Mouse (Mus musculus) embryonic facial prominence, embryonic 13.5 days (tissue): Measurements from ENCODE around the gene Ube2k. TPM values are rescaled to one million over a fixed set of nuclear protein-coding genes. Genes with fewer than 3 reads are reported as not detected.

ENCODE experiments used
- ATAC-seq: fragments of 200-750 bp; cut with Nextera tagmentation; 2 replicates; pipeline ENCODE4 v1.8.0; 2017; ENCODE audit warnings: low read depth; ENCODE audit not compliant: insufficient number of reproducible peaks, insufficient read depth, low FRiP score, low TSS enrichment
- H3K27ac ChIP-seq: fragments of 300-500 bp; sonication (generic); 2 replicates; pipeline ENCODE4 v1.5.1; 2015; ENCODE audit warnings: moderate library complexity, mild to moderate bottlenecking, inconsistent platforms
- H3K27me3 ChIP-seq: fragments of 300-500 bp; sonication (generic); 2 replicates; pipeline ENCODE4 v1.6.1; 2015; ENCODE audit warnings: mild to moderate bottlenecking, inconsistent platforms
- H3K36me3 ChIP-seq: fragments of 300-500 bp; sonication (generic); 2 replicates; pipeline ENCODE4 v1.6.1; 2015; ENCODE audit warnings: mild to moderate bottlenecking, inconsistent platforms
- H3K4me1 ChIP-seq: fragments of 300-500 bp; sonication (generic); 2 replicates; pipeline ENCODE4 v1.6.1; 2015; ENCODE audit warnings: inconsistent platforms
- H3K4me2 ChIP-seq: fragments of 300-500 bp; sonication (generic); 2 replicates; pipeline ENCODE4 v1.6.1; 2015; ENCODE audit warnings: moderate library complexity, mild to moderate bottlenecking, inconsistent platforms
- H3K4me3 ChIP-seq: fragments of 300-500 bp; sonication (generic); 2 replicates; pipeline ENCODE4 v1.5.1; 2015; ENCODE audit warnings: mild to moderate bottlenecking, inconsistent platforms
- H3K9ac ChIP-seq: fragments of 300-500 bp; sonication (generic); 2 replicates; pipeline ENCODE4 v1.6.1; 2015; ENCODE audit warnings: mild to moderate bottlenecking, inconsistent platforms
- H3K9me3 ChIP-seq: fragments of 300-500 bp; sonication (generic); 2 replicates; pipeline ENCODE4 v1.6.1; 2016; ENCODE audit warnings: inconsistent platforms
- WGBS: fragments of 180-500 bp; shearing (Covaris S2); methylation state at CpG from one replicate; pipeline ENCODE4 v1.1.7; 2015; ENCODE audit warnings: mixed read lengths; 5-methylcytosine and 5-hydroxymethylcytosine counted together
- polyA plus RNA-seq: library from polyadenylated mRNA; unstranded; fragments of >200 nt; fragmentation: Nextera tagmentation; extraction: Ambion mirVana; gene quantifications from 2 replicates; pipeline ENCODE4 v1.2.1, GENCODE M21; 2015

Ube2k gene
- polyA plus RNA-seq, 1 experiment from 2014 or later: 207 TPM

- no peak overlapping the region for H3K27ac ChIP-seq
- no peak overlapping the region for H3K4me3 ChIP-seq
- no peak overlapping the region for H3K4me2 ChIP-seq
- WGBS: 74% methylated on average over 1 of the region's 1 CpGs
- no peaks in the 10 kb centered on the region for H3K27me3 ChIP-seq
- no peak overlapping the region for H3K9ac ChIP-seq
- no peak for ATAC-seq
- H3K4me1 ChIP-seq: no peaks in the 10 kb centered on the region
- H3K9me3 ChIP-seq: no peaks in the 10 kb centered on the region
- peaks cover 36% of the 10 kb centered on the region for H3K36me3 ChIP-seq
Measured at GRCm38 (mm10) chr5:65590199-65590598, 53.2 kb downstream of the Ube2k start.

- H3K27ac ChIP-seq: no peak overlapping the region
- no peak overlapping the region for H3K4me3 ChIP-seq
- H3K36me3 ChIP-seq: peaks cover 32% of the 10 kb centered on the region
- no peaks in the 10 kb centered on the region for H3K9me3 ChIP-seq
- no peak overlapping the region for H3K9ac ChIP-seq
- WGBS: 91% methylated on average over 2 of the region's 2 CpGs
- no peak for ATAC-seq
- H3K4me2 ChIP-seq: no peak overlapping the region
- no peaks in the 10 kb centered on the region for H3K4me1 ChIP-seq
- H3K27me3 ChIP-seq: no peaks in the 10 kb centered on the region
Measured at GRCm38 (mm10) chr5:65592421-65592820, 55.4 kb downstream of the Ube2k start.

DNA sequence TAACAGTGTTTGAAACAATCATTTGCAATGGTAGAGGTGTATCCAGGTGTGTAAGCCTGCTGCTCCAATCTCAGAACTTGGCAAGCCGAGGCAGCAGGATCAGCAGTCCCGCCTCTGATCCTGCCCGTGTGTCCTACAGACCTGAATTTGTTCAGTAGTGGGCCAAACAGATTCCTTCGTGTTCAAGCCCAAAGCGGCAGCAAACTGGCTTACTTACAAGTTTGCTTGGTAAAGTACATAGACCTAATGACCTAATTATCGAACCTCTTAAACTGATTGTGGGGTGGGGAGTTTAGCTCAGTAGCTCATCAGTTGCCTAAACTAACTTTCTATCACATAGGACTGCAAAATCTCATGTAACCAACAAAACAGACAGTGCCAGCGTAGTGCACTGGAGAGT is 62.6 kb downstream of the Ube2k start:
- Histone ChIP-seq H3K27ac (no peak overlapping the region), H3K4me3 (no peak overlapping the region), H3K4me1 (no peaks in the 10 kb centered on the region), H3K9ac (no peak overlapping the region), H3K4me2 (no peak overlapping the region), H3K9me3 (no peaks in the 10 kb centered on the region), H3K36me3 (peaks cover 39% of the 10 kb centered on the region), H3K27me3 (no peaks in the 10 kb centered on the region)
- no peak for ATAC-seq
- 90% methylated on average over 7 of the region's 7 CpGs for WGBS

- WGBS: 95% methylated on average over 1 of the region's 1 CpGs
- Histone ChIP-seq H3K36me3 (peaks cover 29% of the 10 kb centered on the region), H3K27ac (no peak overlapping the region), H3K27me3 (no peaks in the 10 kb centered on the region), H3K4me1 (no peaks in the 10 kb centered on the region), H3K4me2 (no peak overlapping the region), H3K9me3 (no peaks in the 10 kb centered on the region), H3K4me3 (no peak overlapping the region), H3K9ac (no peak overlapping the region)
- no peak for ATAC-seq
Measured at GRCm38 (mm10) chr5:65606820-65607219, 69.8 kb downstream of the Ube2k start.

GRCm38 (mm10) chr5:65609769-65610168 is 72.7 kb downstream of the Ube2k start:
- H3K9me3 ChIP-seq: no peaks in the 10 kb centered on the region
- H3K4me3 ChIP-seq: no peak overlapping the region
- WGBS: 87% methylated on average over 5 of the region's 5 CpGs
- peaks cover 47% of the 10 kb centered on the region for H3K36me3 ChIP-seq
- no peaks in the 10 kb centered on the region for H3K27me3 ChIP-seq
- H3K9ac ChIP-seq: no peak overlapping the region
- no peak overlapping the region for H3K4me2 ChIP-seq
- H3K27ac ChIP-seq: no peak overlapping the region
- no peak for ATAC-seq
- H3K4me1 ChIP-seq: no peaks in the 10 kb centered on the region

DNA sequence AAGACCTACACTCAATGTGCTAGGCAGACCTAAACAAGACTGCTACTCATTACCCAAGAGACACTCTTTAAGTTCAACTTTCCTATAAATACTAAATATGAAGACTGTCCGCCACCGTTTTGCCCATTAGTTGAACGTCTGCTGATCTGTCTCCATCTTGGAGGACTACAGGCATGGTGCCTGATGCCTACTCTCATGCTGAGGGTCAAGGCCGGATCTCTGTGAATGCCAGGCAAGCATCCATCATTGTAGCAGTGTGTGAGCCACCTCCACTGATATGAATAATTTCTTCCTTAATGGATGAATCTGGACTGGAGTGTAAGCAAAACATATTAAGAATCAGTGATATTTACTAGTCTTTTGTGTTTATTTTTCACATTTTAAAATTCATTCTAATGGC is 73.5 kb downstream of the Ube2k start:
- no peaks in the 10 kb centered on the region for H3K9me3 ChIP-seq
- no peak overlapping the region for H3K9ac ChIP-seq
- H3K4me3 ChIP-seq: no peak overlapping the region
- no peak overlapping the region for H3K4me2 ChIP-seq
- 88% methylated on average over 4 of the region's 4 CpGs for WGBS
- ATAC-seq: no peak
- no peak overlapping the region for H3K27ac ChIP-seq
- H3K27me3 ChIP-seq: no peaks in the 10 kb centered on the region
- H3K4me1 ChIP-seq: no peaks in the 10 kb centered on the region
- H3K36me3 ChIP-seq: peaks cover 54% of the 10 kb centered on the region

- no peak for ATAC-seq
- peaks cover 69% of the 10 kb centered on the region for H3K36me3 ChIP-seq
- H3K9me3 ChIP-seq: no peaks in the 10 kb centered on the region
- no peak overlapping the region for H3K4me2 ChIP-seq
- WGBS: 87% methylated on average over 9 of the region's 9 CpGs
- no peak overlapping the region for H3K27ac ChIP-seq
- H3K4me3 ChIP-seq: no peak overlapping the region
- H3K9ac ChIP-seq: no peak overlapping the region
- H3K27me3 ChIP-seq: no peaks in the 10 kb centered on the region
- no peaks in the 10 kb centered on the region for H3K4me1 ChIP-seq
Measured at GRCm38 (mm10) chr5:65613152-65613924, 76.3 kb downstream of the Ube2k start.

- H3K36me3 ChIP-seq: peaks cover 62% of the 10 kb centered on the region
- no peaks in the 10 kb centered on the region for H3K9me3 ChIP-seq
- no peaks in the 10 kb centered on the region for H3K4me1 ChIP-seq
- no peak overlapping the region for H3K27ac ChIP-seq
- H3K4me3 ChIP-seq: no peak overlapping the region
- no peak overlapping the region for H3K4me2 ChIP-seq
- ATAC-seq: no peak
- H3K9ac ChIP-seq: no peak overlapping the region
- H3K27me3 ChIP-seq: no peaks in the 10 kb centered on the region
Measured at GRCm38 (mm10) chr5:65624340-65624739, 87.3 kb downstream of the Ube2k start.

DNA sequence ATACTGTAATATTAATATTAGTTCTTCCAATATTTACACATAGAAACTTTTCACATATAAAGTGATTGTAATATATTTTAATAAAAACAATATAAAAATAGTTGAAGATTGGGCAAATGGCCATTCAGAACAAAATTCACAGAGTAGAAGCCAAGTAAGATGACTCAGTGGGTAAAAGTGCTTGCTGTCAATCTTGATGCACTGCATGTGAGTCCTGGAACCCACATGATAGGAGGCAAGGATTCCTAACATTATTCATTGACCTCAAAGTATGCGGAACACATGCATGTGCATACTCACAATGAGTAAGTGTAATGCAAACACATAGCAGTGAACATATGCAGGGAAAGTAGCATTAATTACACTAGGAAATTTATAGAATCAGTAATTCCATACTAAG is 101.9 kb downstream of the Ube2k start:
- Histone ChIP-seq H3K9ac (no peak overlapping the region), H3K9me3 (no peaks in the 10 kb centered on the region), H3K36me3 (peaks cover 62% of the 10 kb centered on the region), H3K27ac (no peak overlapping the region), H3K4me2 (no peak overlapping the region), H3K27me3 (no peaks in the 10 kb centered on the region), H3K4me1 (no peaks in the 10 kb centered on the region), H3K4me3 (no peak overlapping the region)
- 98% methylated on average over 1 of the region's 1 CpGs for WGBS
- no peak for ATAC-seq

Other genes starting within 250 kb of the Ube2k start
- 118 and 119 TPM in 2 replicates for gene Rfc1, start 201.6 kb upstream of the Ube2k start, polyA plus RNA-seq
- gene Klb, start 188.9 kb upstream of the Ube2k start, polyA plus RNA-seq: 0.10 and 0.14 TPM in 2 replicates
- 1,045 and 1,112 TPM in 2 replicates for gene Rpl9, start 145.8 kb upstream of the Ube2k start, polyA plus RNA-seq
- 69.3 and 72.5 TPM in 2 replicates for gene Lias, start 145.7 kb upstream of the Ube2k start, polyA plus RNA-seq
- gene Ugdh, start 101.3 kb upstream of the Ube2k start, polyA plus RNA-seq: 152 and 179 TPM in 2 replicates
- gene Gm43552, start 44.4 kb upstream of the Ube2k start, polyA plus RNA-seq: not detected in 2 replicates
- gene Smim14, start within 50 bp of the Ube2k start, polyA plus RNA-seq: 102 and 117 TPM in 2 replicates
- gene Pds5a, start 161.0 kb downstream of the Ube2k start, polyA plus RNA-seq: 80.2 and 89.0 TPM in 2 replicates
- gene N4bp2, start 226.3 kb downstream of the Ube2k start, polyA plus RNA-seq: 33.5 and 34.2 TPM in 2 replicates